Mouse (Mus musculus) ES-E14 (cell line): Measurements from ENCODE around the gene Sh2d4b. TPM values are rescaled to one million over a fixed set of nuclear protein-coding genes. Genes with fewer than 3 reads are reported as not detected.
A peak's percentile ranks its signal among the peaks of the same experiment; 100 is the strongest.

Experiments
- DNase-seq: peaks from one replicate; pipeline ENCODE4 v3.0.0-alpha.2; 2013; ENCODE audit warnings: low read depth, low spot score
- H3K27ac ChIP-seq: 2 replicates; pipeline ENCODE4 v1.5.1; 2012; ENCODE audit warnings: low read depth, mild to moderate bottlenecking, low read length, moderate library complexity, mixed read lengths; ENCODE audit not compliant: poor library complexity, insufficient read depth, severe bottlenecking
- H3K36me3 ChIP-seq: 2 replicates; pipeline ENCODE4 v1.6.1; 2012; ENCODE audit warnings: mild to moderate bottlenecking, low read length, moderate library complexity, mixed read lengths; ENCODE audit not compliant: control insufficient read depth, poor library complexity, insufficient read depth, severe bottlenecking
- H3K4me1 ChIP-seq, 2 experiments: fragments of 150-350 bp in 1 of 2; sonication (generic) in 1 of 2; 2 replicates each; pipeline ENCODE4 v1.6.1; 2012; ENCODE audit warnings: low read length in 2 of 2, mild to moderate bottlenecking in 1 of 2, mixed read lengths in 1 of 2; ENCODE audit not compliant: control insufficient read depth in 2 of 2, insufficient read depth in 2 of 2, poor library complexity in 1 of 2
- H3K4me3 ChIP-seq, 2 experiments: fragments of 150-350 bp in 1 of 2; sonication (generic) in 1 of 2; 2 replicates each; pipeline ENCODE4 v1.5.1; 2012; ENCODE audit warnings: low read length in 2 of 2, low read depth in 1 of 2, mild to moderate bottlenecking in 1 of 2, mixed read lengths in 1 of 2; ENCODE audit not compliant: insufficient read depth in 1 of 2, poor library complexity in 1 of 2, severe bottlenecking in 1 of 2
- H3K9ac ChIP-seq: 2 replicates; pipeline ENCODE4 v1.6.1; 2012; ENCODE audit warnings: low read depth, mild to moderate bottlenecking, low read length, mixed read lengths; ENCODE audit not compliant: poor library complexity, insufficient read depth, severe bottlenecking
- H3K9me3 ChIP-seq: fragments of 150-350 bp; sonication (generic); 2 replicates; pipeline ENCODE4 v1.6.1; 2012; ENCODE audit warnings: low read depth, mild to moderate bottlenecking, low read length; ENCODE audit not compliant: control insufficient read depth, insufficient read depth
- CHD2 ChIP-seq: IDR thresholded peaks from 2 replicates; pipeline ENCODE4 v1.6.1; 2014; ENCODE audit warnings: mild to moderate bottlenecking, low read depth, low read length, inconsistent platforms
- HCFC1 ChIP-seq: IDR thresholded peaks from 2 replicates; pipeline ENCODE4 v1.6.1; 2012; ENCODE audit warnings: low read length, inconsistent platforms, borderline replicate concordance; ENCODE audit not compliant: insufficient read depth
- MAFK ChIP-seq: IDR thresholded peaks from 2 replicates; pipeline ENCODE4 v1.6.1; 2014; ENCODE audit warnings: mild to moderate bottlenecking, low read depth, low read length, inconsistent platforms; ENCODE audit not compliant: insufficient read depth
- ZC3H11A ChIP-seq: IDR thresholded peaks from 2 replicates; pipeline ENCODE4 v1.6.1; 2012; ENCODE audit warnings: low read depth, mild to moderate bottlenecking, inconsistent platforms, low read length, borderline replicate concordance
- ZNF384 ChIP-seq: IDR thresholded peaks from 2 replicates; pipeline ENCODE4 v1.6.1; 2012; ENCODE audit warnings: low read depth, low read length, inconsistent platforms
- in situ Hi-C, 2 experiments: fragments of 600-800 bp; cut with MboI; formaldehyde crosslinking; loops; one replicate each; pipeline ENCODE4 v1.15.1; 2025; ENCODE audit warnings: low sequenced_read_pairs in 2 of 2, inconsistent platforms in 1 of 2; ENCODE audit not compliant: unreplicated experiment in 2 of 2
- total RNA-seq: library from RNA; depleted of rRNA; stranded (reverse); fragments of 300-350 nt; gene quantifications from 2 replicates; pipeline ENCODE4 v1.2.3, GENCODE M21; 2012

Gene Sh2d4b
- total RNA-seq, 1 experiment, result 2.5 TPM

- no peak overlapping the region for H3K4me3 ChIP-seq
- TF ChIP-seq CHD2 (no peak), HCFC1 (no peak), MAFK (no peak), ZC3H11A (no peak), ZNF384 (no peak)
- peaks cover 25% of the 10 kb centered on the region for H3K36me3 ChIP-seq
- in situ Hi-C loops, result no loop called here
- no peak overlapping the region for H3K9ac ChIP-seq
- H3K9me3 ChIP-seq, result no peaks in the 10 kb centered on the region
- H3K27ac ChIP-seq, result 0 out of 2 replicates have a peak overlapping the region, but pooled peaks have one; percentile 4
- no peak for DNase-seq
- H3K4me1 ChIP-seq, result peaks cover 12 to 27% of the 10 kb centered on the region in 2 experiments
These were observed 21.6 kb upstream of the Sh2d4b start for GRCm38 (mm10) chr14:40914701-40915100.

GRCm38 (mm10) chr14:40913709-40914108 lies 20.6 kb upstream of the Sh2d4b start:
- DNase-seq, result no peak
- Histone ChIP-seq H3K36me3 (peaks cover 35% of the 10 kb centered on the region), H3K9ac (no peak overlapping the region), H3K4me3 (no peak overlapping the region), H3K27ac (no peak overlapping the region), H3K9me3 (no peaks in the 10 kb centered on the region), H3K4me1 (peaks cover 12 to 27% of the 10 kb centered on the region in 2 experiments)
- no peak for TF ChIP-seq ZNF384
- no peak for TF ChIP-seq MAFK
- TF ChIP-seq HCFC1, result no peak
- no peak for TF ChIP-seq CHD2
- no peak for TF ChIP-seq ZC3H11A
- in situ Hi-C loops, result no loop called here

GRCm38 (mm10) chr14:40911529-40911928 lies 18.5 kb upstream of the Sh2d4b start:
- H3K9ac ChIP-seq, result no peak overlapping the region
- no peak overlapping the region for H3K27ac ChIP-seq
- in situ Hi-C loops, result no loop called here
- H3K9me3 ChIP-seq, result no peaks in the 10 kb centered on the region
- peaks cover 12 to 17% of the 10 kb centered on the region in 2 experiments for H3K4me1 ChIP-seq
- peaks cover 52% of the 10 kb centered on the region for H3K36me3 ChIP-seq
- no peak overlapping the region for H3K4me3 ChIP-seq
- DNase-seq, result no peak
- TF ChIP-seq ZC3H11A (no peak), HCFC1 (no peak), MAFK (no peak), ZNF384 (no peak), CHD2 (no peak)

GRCm38 (mm10) chr14:40908763-40909162 lies 15.7 kb upstream of the Sh2d4b start:
- Histone ChIP-seq H3K36me3 (peaks cover 42% of the 10 kb centered on the region), H3K9me3 (no peaks in the 10 kb centered on the region), H3K4me3 (no peak overlapping the region), H3K9ac (no peak overlapping the region), H3K4me1 (peaks cover 0 to 3% of the 10 kb centered on the region in 2 experiments; a peak in 1 of 4 replicates), H3K27ac (no peak overlapping the region)
- in situ Hi-C loops, result no loop called here
- TF ChIP-seq ZNF384 (no peak), MAFK (no peak), CHD2 (no peak), ZC3H11A (no peak), HCFC1 (no peak)
- DNase-seq, result no peak

- TF ChIP-seq HCFC1 (no peak), CHD2 (no peak), ZC3H11A (no peak), MAFK (no peak)
- no peak overlapping the region for H3K4me3 ChIP-seq
- H3K36me3 ChIP-seq, result peaks cover 32% of the 10 kb centered on the region
- no peak for DNase-seq
- H3K27ac ChIP-seq, result no peak overlapping the region
- no peak overlapping the region for H3K9ac ChIP-seq
- in situ Hi-C loops, result no loop called here
- H3K4me1 ChIP-seq, result peaks cover 5 to 8% of the 10 kb centered on the region in 2 experiments; a peak in 2 of 4 replicates
- no peaks in the 10 kb centered on the region for H3K9me3 ChIP-seq
These were observed 13.7 kb upstream of the Sh2d4b start for GRCm38 (mm10) chr14:40906770-40907169.
